Comparison of ENCODE assay signal across 8 mouse cellular contexts in genomic region chr11:86958721-86959675, GRCm38 (mm10). TPM values are rescaled to one million over a fixed set of nuclear protein-coding genes. Genes with fewer than 3 reads are reported as not detected.
DNase-seq lines count a peak whose midpoint lies in the region; ATAC-seq and TF ChIP-seq lines count a peak whose summit lies in the region.

No protein-coding gene starts in this region.

- H3K36me3 ChIP-seq in lung, embryonic 15.5 days, result no peaks in the 10 kb centered on the region
- H3K36me3 ChIP-seq in embryonic facial prominence, embryonic 11.5 days (replicated peaks; ENCODE audit: control insufficient read depth, insufficient read depth, low read depth, low read length), result no peaks in the 10 kb centered on the region; the same call in 1 of the 2 replicates
- no peaks in the 10 kb centered on the region for H3K36me3 ChIP-seq in intestine, embryonic 15.5 days
- no peaks in the 10 kb centered on the region for H3K36me3 ChIP-seq in liver, postnatal 0 days (replicated peaks; ENCODE audit: insufficient read depth, low read length)

- no peak overlapping the region for H3K4me2 ChIP-seq in lung, embryonic 15.5 days
- H3K4me2 ChIP-seq in embryonic facial prominence, embryonic 11.5 days (ENCODE audit: low read depth, low read length), result no peak overlapping the region
- H3K4me2 ChIP-seq in intestine, embryonic 15.5 days (replicated peaks), result no peak overlapping the region
- H3K4me2 ChIP-seq in liver, postnatal 0 days (ENCODE audit: low read depth, low read length), result no peak overlapping the region; the same call in 1 of the 2 replicates

- no peaks in the 10 kb centered on the region for H3K9me3 ChIP-seq in lung, embryonic 15.5 days
- no peaks in the 10 kb centered on the region for H3K9me3 ChIP-seq in embryonic facial prominence, embryonic 11.5 days (replicated peaks; ENCODE audit: control insufficient read depth, low read length)
- no peaks in the 10 kb centered on the region for H3K9me3 ChIP-seq in intestine, embryonic 15.5 days
- no peaks in the 10 kb centered on the region for H3K9me3 ChIP-seq in liver, postnatal 0 days (ENCODE audit: low read length)

- H3K27me3 ChIP-seq in lung, embryonic 15.5 days, result no peaks in the 10 kb centered on the region
- no peaks in the 10 kb centered on the region for H3K27me3 ChIP-seq in embryonic facial prominence, embryonic 11.5 days (ENCODE audit: control insufficient read depth, insufficient read depth, low read length)
- H3K27me3 ChIP-seq in intestine, embryonic 15.5 days (replicated peaks), result no peaks in the 10 kb centered on the region
- no peaks in the 10 kb centered on the region for H3K27me3 ChIP-seq in liver, postnatal 0 days (ENCODE audit: insufficient read depth, low read length)

- H3K4me3 ChIP-seq in lung, embryonic 15.5 days, result no peak overlapping the region
- H3K4me3 ChIP-seq in embryonic facial prominence, embryonic 11.5 days (ENCODE audit: low read depth, low read length), result no peak overlapping the region
- no peak overlapping the region for H3K4me3 ChIP-seq in intestine, embryonic 15.5 days (replicated peaks)
- H3K4me3 ChIP-seq in liver, postnatal 0 days (ENCODE audit: low read depth, low read length), result no peak overlapping the region

- TF ChIP-seq CTCF in liver, postnatal 0 days (IDR thresholded peaks at IDR 0.05; ENCODE audit: low read depth), result no peak

- peak overlapping the region; percentile 65 for H3K27ac ChIP-seq in lung, embryonic 15.5 days
- H3K27ac ChIP-seq in embryonic facial prominence, embryonic 11.5 days (replicated peaks; ENCODE audit: low read depth, low read length), result peak overlapping the region; percentile 36; the same call in 1 of the 2 replicates
- peak overlapping the region; percentile 72 for H3K27ac ChIP-seq in intestine, embryonic 15.5 days
- H3K27ac ChIP-seq in liver, postnatal 0 days (ENCODE audit: low read depth), result peak overlapping the region; percentile 61

- WGBS in lung, embryonic 15.5 days, result 42% methylated on average over 12 of the region's 12 CpGs
- WGBS in embryonic facial prominence, embryonic 11.5 days, result 38% methylated on average over 12 of the region's 12 CpGs
- WGBS in intestine, embryonic 15.5 days, result 37% methylated on average over 12 of the region's 12 CpGs
- 48% methylated on average over 12 of the region's 12 CpGs for WGBS in liver, postnatal 0 days (ENCODE audit: insufficient replicate concordance)

- ATAC-seq in lung, embryonic 15.5 days (ENCODE audit: borderline replicate concordance, extremely low read depth, low FRiP score, low TSS enrichment), result no peak
- ATAC-seq in embryonic facial prominence, embryonic 11.5 days (replicated peaks; ENCODE audit: insufficient number of reproducible peaks, low FRiP score, low TSS enrichment, low read depth), result no peak
- ATAC-seq in intestine, embryonic 15.5 days, result no peak
- ATAC-seq in liver, postnatal 0 days, result no peak

- peak; percentile 17; the same call in 1 of the 2 replicates for TF ChIP-seq EP300 in liver, postnatal 0 days (IDR thresholded peaks at IDR 0.05; ENCODE audit: low read depth)

- H3K9ac ChIP-seq in lung, embryonic 15.5 days, result no peak overlapping the region
- H3K9ac ChIP-seq in embryonic facial prominence, embryonic 11.5 days (replicated peaks; ENCODE audit: low read length), result no peak overlapping the region; the same call in 1 of the 2 replicates
- H3K9ac ChIP-seq in intestine, embryonic 15.5 days, result peak overlapping the region; percentile 28; the same call in 1 of the 2 replicates
- H3K9ac ChIP-seq in liver, postnatal 0 days (replicated peaks), result no peak overlapping the region

- no peak for DNase-seq in lung, postnatal 25 days (ENCODE audit: low spot score)
- DNase-seq in embryonic facial prominence, embryonic 11.5 days (ENCODE audit: low spot score), result no peak
- DNase-seq in liver, postnatal 0 days, result peak; percentile 43
- DNase-seq in right cerebral cortex, postnatal 14 days, result no peak
- no peak for DNase-seq in left cerebral cortex, adult 8-10 months (ENCODE audit: low spot score in 2 of 2)
- no peak for DNase-seq in embryo, embryonic 10 days (ENCODE audit: low spot score)

- H3K4me1 ChIP-seq in lung, embryonic 15.5 days, result peaks cover 95% of the 10 kb centered on the region
- peaks cover 4% of the 10 kb centered on the region; the same call in 1 of the 2 replicates for H3K4me1 ChIP-seq in embryonic facial prominence, embryonic 11.5 days (ENCODE audit: control insufficient read depth, insufficient read depth, low read length)
- peaks cover 85% of the 10 kb centered on the region for H3K4me1 ChIP-seq in intestine, embryonic 15.5 days (replicated peaks)
- H3K4me1 ChIP-seq in liver, postnatal 0 days (ENCODE audit: insufficient read depth), result peaks cover 74% of the 10 kb centered on the region

RNA-seq across cellular contexts. Expression of gene Ypel2, which starts 34.5 kb away (rescaled TPM):
- 9.0 and 9.4 TPM in 2 replicates for polyA plus RNA-seq in lung, embryonic 15.5 days (2015; fragmentation: Nextera tagmentation; extraction: Ambion mirVana)
- polyA plus RNA-seq in embryonic facial prominence, embryonic 11.5 days (2014; fragmentation: Nextera tagmentation; extraction: Ambion mirVana), result 6.2 and 7.6 TPM in 2 replicates
- 7.5 TPM in 2 replicates for polyA plus RNA-seq in intestine, embryonic 15.5 days (2015; fragmentation: Nextera tagmentation; extraction: Ambion mirVana)
- polyA plus RNA-seq in liver, postnatal 0 days (2015; fragmentation: Nextera tagmentation; extraction: Ambion mirVana), result 2.1 TPM in 2 replicates
- total RNA-seq in left cerebral cortex, adult 8-10 months (2022), result 10 to 100 TPM; 44.2 to 53.3 (median 48.8) TPM
